Mouse (Mus musculus) midbrain, embryonic 15.5 days (tissue): Measurements from ENCODE around the gene Slc28a1. TPM values are rescaled to one million over a fixed set of nuclear protein-coding genes. Genes with fewer than 3 reads are reported as not detected.

Source experiments
- ATAC-seq: fragments of 200-750 bp; cut with Nextera tagmentation; replicated peaks from 2 replicates; pipeline ENCODE4 v1.8.0; 2017; ENCODE audit warnings: moderate TSS enrichment
- H3K27ac ChIP-seq: fragments of 300-500 bp; sonication (generic); 2 replicates; pipeline ENCODE4 v1.5.1; 2015; ENCODE audit warnings: mild to moderate bottlenecking, inconsistent platforms
- H3K27me3 ChIP-seq: fragments of 300-500 bp; sonication (generic); replicated peaks from 2 replicates; pipeline ENCODE4 v1.6.1; 2015; ENCODE audit warnings: inconsistent platforms
- H3K36me3 ChIP-seq: fragments of 300-500 bp; sonication (generic); replicated peaks from 2 replicates; pipeline ENCODE4 v1.6.1; 2015; ENCODE audit warnings: inconsistent platforms
- H3K4me1 ChIP-seq: fragments of 300-500 bp; sonication (generic); 2 replicates; pipeline ENCODE4 v1.6.1; 2015; ENCODE audit warnings: inconsistent platforms
- H3K4me2 ChIP-seq: fragments of 300-500 bp; sonication (generic); 2 replicates; pipeline ENCODE4 v1.6.1; 2015; ENCODE audit warnings: inconsistent platforms, mild to moderate bottlenecking, moderate library complexity
- H3K4me3 ChIP-seq: fragments of 300-500 bp; sonication (generic); 2 replicates; pipeline ENCODE4 v1.5.1; 2015; ENCODE audit warnings: mild to moderate bottlenecking, inconsistent platforms
- H3K9ac ChIP-seq: fragments of 300-500 bp; sonication (generic); 2 replicates; pipeline ENCODE4 v1.6.1; 2015; ENCODE audit warnings: mild to moderate bottlenecking, inconsistent platforms
- H3K9me3 ChIP-seq: fragments of 300-500 bp; sonication (generic); 2 replicates; pipeline ENCODE4 v1.6.1; 2016; ENCODE audit warnings: inconsistent platforms
- WGBS: fragments of 180-500 bp; shearing (Covaris S2); methylation state at CpG from one replicate; pipeline ENCODE4 v1.1.7; 2015; ENCODE audit warnings: mixed read lengths; 5-methylcytosine and 5-hydroxymethylcytosine counted together
- polyA plus RNA-seq: library from polyadenylated mRNA; unstranded; fragments of >200 nt; fragmentation: Nextera tagmentation; extraction: Ambion mirVana; gene quantifications from 2 replicates; pipeline ENCODE4 v1.2.1, GENCODE M21; 2015

Gene Slc28a1
- polyA plus RNA-seq, 1 experiment from 2014 or later = not detected

GRCm38 (mm10) chr7:81105525-81105924, 9.1 kb upstream of the Slc28a1 start:
- Histone ChIP-seq H3K27me3 (no peaks in the 10 kb centered on the region), H3K36me3 (no peaks in the 10 kb centered on the region), H3K27ac (no peak overlapping the region), H3K9me3 (no peaks in the 10 kb centered on the region), H3K9ac (no peak overlapping the region), H3K4me1 (no peaks in the 10 kb centered on the region), H3K4me2 (no peak overlapping the region), H3K4me3 (no peak overlapping the region)
- no peak for ATAC-seq
- 52% methylated on average over 4 of the region's 4 CpGs for WGBS

GRCm38 (mm10) chr7:81108226-81108625, 6.4 kb upstream of the Slc28a1 start:
- Histone ChIP-seq H3K27ac (no peak overlapping the region), H3K4me2 (no peak overlapping the region), H3K27me3 (no peaks in the 10 kb centered on the region), H3K9me3 (no peaks in the 10 kb centered on the region), H3K4me3 (no peak overlapping the region), H3K36me3 (no peaks in the 10 kb centered on the region), H3K9ac (no peak overlapping the region), H3K4me1 (no peaks in the 10 kb centered on the region)
- ATAC-seq = no peak
- 93% methylated on average over 5 of the region's 5 CpGs for WGBS

- H3K4me1 ChIP-seq = no peaks in the 10 kb centered on the region
- no peaks in the 10 kb centered on the region for H3K27me3 ChIP-seq
- no peak overlapping the region for H3K9ac ChIP-seq
- WGBS = 61% methylated on average over 9 of the region's 9 CpGs
- no peak overlapping the region for H3K4me2 ChIP-seq
- H3K27ac ChIP-seq = no peak overlapping the region
- H3K36me3 ChIP-seq = no peaks in the 10 kb centered on the region
- ATAC-seq = no peak
- no peaks in the 10 kb centered on the region for H3K9me3 ChIP-seq
- no peak overlapping the region for H3K4me3 ChIP-seq
These were observed 4.6 kb upstream of the Slc28a1 start for GRCm38 (mm10) chr7:81109717-81110651.

- H3K4me2 ChIP-seq = no peak overlapping the region
- no peak overlapping the region for H3K9ac ChIP-seq
- no peak overlapping the region for H3K27ac ChIP-seq
- no peaks in the 10 kb centered on the region for H3K36me3 ChIP-seq
- no peaks in the 10 kb centered on the region for H3K9me3 ChIP-seq
- ATAC-seq = no peak
- WGBS = 94% methylated on average over 4 of the region's 4 CpGs
- no peaks in the 10 kb centered on the region for H3K27me3 ChIP-seq
- H3K4me1 ChIP-seq = no peaks in the 10 kb centered on the region
- H3K4me3 ChIP-seq = no peak overlapping the region
These were observed 3.8 kb upstream of the Slc28a1 start for GRCm38 (mm10) chr7:81110791-81111190.

- H3K9ac ChIP-seq = no peak overlapping the region
- H3K9me3 ChIP-seq = no peaks in the 10 kb centered on the region
- H3K4me3 ChIP-seq = no peak overlapping the region
- 89% methylated on average over 2 of the region's 2 CpGs for WGBS
- no peaks in the 10 kb centered on the region for H3K27me3 ChIP-seq
- no peak for ATAC-seq
- no peak overlapping the region for H3K4me2 ChIP-seq
- no peaks in the 10 kb centered on the region for H3K36me3 ChIP-seq
- H3K4me1 ChIP-seq = no peaks in the 10 kb centered on the region
- H3K27ac ChIP-seq = no peak overlapping the region
These were observed 2.9 kb upstream of the Slc28a1 start for GRCm38 (mm10) chr7:81111729-81112128.

- Histone ChIP-seq H3K4me3 (no peak overlapping the region), H3K27ac (no peak overlapping the region), H3K36me3 (no peaks in the 10 kb centered on the region), H3K9ac (no peak overlapping the region), H3K4me1 (no peaks in the 10 kb centered on the region), H3K4me2 (no peak overlapping the region), H3K27me3 (no peaks in the 10 kb centered on the region), H3K9me3 (no peaks in the 10 kb centered on the region)
- ATAC-seq = no peak
- 40% methylated on average over 6 of the region's 6 CpGs for WGBS
These were observed 1.8 kb upstream of the Slc28a1 start for GRCm38 (mm10) chr7:81112686-81113360.

- 67% methylated on average over 3 of the region's 3 CpGs for WGBS
- no peak for ATAC-seq
- no peaks in the 10 kb centered on the region for H3K9me3 ChIP-seq
- no peaks in the 10 kb centered on the region for H3K27me3 ChIP-seq
- H3K4me2 ChIP-seq = no peak overlapping the region
- no peak overlapping the region for H3K4me3 ChIP-seq
- no peaks in the 10 kb centered on the region for H3K36me3 ChIP-seq
- H3K4me1 ChIP-seq = no peaks in the 10 kb centered on the region
- H3K9ac ChIP-seq = no peak overlapping the region
- no peak overlapping the region for H3K27ac ChIP-seq
These were observed 6.5 kb downstream of the Slc28a1 start for GRCm38 (mm10) chr7:81121099-81121498.

GRCm38 (mm10) chr7:81122808-81123207, 8.2 kb downstream of the Slc28a1 start:
- no peaks in the 10 kb centered on the region for H3K9me3 ChIP-seq
- no peak overlapping the region for H3K4me2 ChIP-seq
- no peaks in the 10 kb centered on the region for H3K4me1 ChIP-seq
- WGBS = 81% methylated on average over 2 of the region's 2 CpGs
- no peak overlapping the region for H3K9ac ChIP-seq
- H3K27me3 ChIP-seq = no peaks in the 10 kb centered on the region
- ATAC-seq = no peak
- no peak overlapping the region for H3K4me3 ChIP-seq
- H3K36me3 ChIP-seq = no peaks in the 10 kb centered on the region
- H3K27ac ChIP-seq = no peak overlapping the region

GRCm38 (mm10) chr7:81123553-81123952, 9.0 kb downstream of the Slc28a1 start:
- H3K9ac ChIP-seq = no peak overlapping the region
- no peaks in the 10 kb centered on the region for H3K9me3 ChIP-seq
- H3K36me3 ChIP-seq = no peaks in the 10 kb centered on the region
- ATAC-seq = no peak
- no peak overlapping the region for H3K4me3 ChIP-seq
- H3K27ac ChIP-seq = no peak overlapping the region
- H3K27me3 ChIP-seq = no peaks in the 10 kb centered on the region
- H3K4me2 ChIP-seq = no peak overlapping the region
- WGBS = 93% methylated on average over 5 of the region's 5 CpGs
- no peaks in the 10 kb centered on the region for H3K4me1 ChIP-seq

GRCm38 (mm10) chr7:81124773-81125172, 10.2 kb downstream of the Slc28a1 start:
- Histone ChIP-seq H3K4me1 (no peaks in the 10 kb centered on the region), H3K4me2 (no peak overlapping the region), H3K36me3 (no peaks in the 10 kb centered on the region), H3K27me3 (no peaks in the 10 kb centered on the region), H3K9me3 (no peaks in the 10 kb centered on the region), H3K9ac (no peak overlapping the region), H3K27ac (no peak overlapping the region), H3K4me3 (no peak overlapping the region)
- no peak for ATAC-seq
- WGBS = 83% methylated on average over 8 of the region's 8 CpGs

- WGBS = 70% methylated on average over 10 of the region's 10 CpGs
- ATAC-seq = peak; percentile 86
These were observed 10.9 kb downstream of the Slc28a1 start for GRCm38 (mm10) chr7:81125215-81126175.

GRCm38 (mm10) chr7:81131864-81132263, 17.3 kb downstream of the Slc28a1 start:
- no peaks in the 10 kb centered on the region for H3K27me3 ChIP-seq
- no peaks in the 10 kb centered on the region for H3K9me3 ChIP-seq
- no peak for ATAC-seq
- H3K4me1 ChIP-seq = 0 out of 2 replicates have a peak, but pooled peaks cover 8% of the 10 kb centered on the region
- H3K36me3 ChIP-seq = no peaks in the 10 kb centered on the region
- no peak overlapping the region for H3K27ac ChIP-seq
- no peak overlapping the region for H3K9ac ChIP-seq
- WGBS = 74% methylated on average over 7 of the region's 7 CpGs
- no peak overlapping the region for H3K4me3 ChIP-seq
- no peak overlapping the region for H3K4me2 ChIP-seq

More at GRCm38 (mm10) chr7:81125215-81126175, 10.9 kb downstream of the Slc28a1 start:
- Histone ChIP-seq H3K27me3 (no peaks in the 10 kb centered on the region), H3K4me2 (no peak overlapping the region), H3K9me3 (no peaks in the 10 kb centered on the region), H3K9ac (no peak overlapping the region), H3K27ac (0 out of 2 replicates have a peak overlapping the region, but pooled peaks have one; percentile 12), H3K4me3 (no peak overlapping the region), H3K36me3 (no peaks in the 10 kb centered on the region), H3K4me1 (no peaks in the 10 kb centered on the region)
